Mouse (Mus musculus) adrenal gland, adult 8-10 months (tissue): ENCODE results near the gene Hils1. TPM values are rescaled to one million over a fixed set of nuclear protein-coding genes. Genes with fewer than 3 reads are reported as not detected.
A peak's percentile ranks its signal among the peaks of the same experiment; 100 is the strongest.

ENCODE experiments used
- DNase-seq: peaks from one replicate; pipeline ENCODE4 v3.0.0; 2022
- total RNA-seq, 4 experiments: library from RNA; stranded (reverse); gene quantifications; 2 replicates each; pipeline ENCODE4 v1.2.4; 2022

Hils1 gene
- total RNA-seq, 4 experiments from 2014 or later = not detected

GRCm38 (mm10) chr11:94989562-94990017 lies 22.2 kb downstream of the Hils1 start:
- DNase-seq = peak; percentile 71

- no peak for DNase-seq
These were observed 22.8 kb downstream of the Hils1 start for GRCm38 (mm10) chr11:94990102-94990748.

- peak; percentile 93 for DNase-seq
These were observed 23.6 kb downstream of the Hils1 start, which contains the start of gene Ppp1r9b for GRCm38 (mm10) chr11:94990749-94991577. Gene Ppp1r9b, plus strand, starts transcription at chr11:94991035.

- peak; percentile 35 for DNase-seq
These were observed 24.5 kb downstream of the Hils1 start for GRCm38 (mm10) chr11:94991641-94992479.

- peak; percentile 47 for DNase-seq
These were observed 25.0 kb downstream of the Hils1 start for GRCm38 (mm10) chr11:94992480-94992753.

- DNase-seq = peak; percentile 58
These were observed 25.6 kb downstream of the Hils1 start for GRCm38 (mm10) chr11:94992754-94993606.

GRCm38 (mm10) chr11:94994208-94994814 lies 26.9 kb downstream of the Hils1 start:
- peak; percentile 26 for DNase-seq

GRCm38 (mm10) chr11:94994947-94995772 lies 27.8 kb downstream of the Hils1 start:
- DNase-seq = peak; percentile 13

GRCm38 (mm10) chr11:94996101-94996500 lies 28.7 kb downstream of the Hils1 start:
- DNase-seq = no peak

GRCm38 (mm10) chr11:94996984-94997383 lies 29.6 kb downstream of the Hils1 start:
- DNase-seq = no peak

GRCm38 (mm10) chr11:94997596-94997995 lies 30.2 kb downstream of the Hils1 start:
- DNase-seq = peak; percentile 11

GRCm38 (mm10) chr11:94998041-94998531 lies 30.7 kb downstream of the Hils1 start:
- DNase-seq = peak; percentile 11

- no peak for DNase-seq
These were observed 32.7 kb downstream of the Hils1 start for GRCm38 (mm10) chr11:95000128-95000527.

GRCm38 (mm10) chr11:95000548-95000947 lies 33.2 kb downstream of the Hils1 start:
- no peak for DNase-seq

- DNase-seq = peak; percentile 84
These were observed 33.7 kb downstream of the Hils1 start for GRCm38 (mm10) chr11:95001058-95001457.

GRCm38 (mm10) chr11:95001584-95002347 lies 34.4 kb downstream of the Hils1 start:
- no peak for DNase-seq

GRCm38 (mm10) chr11:95002705-95003104 lies 35.3 kb downstream of the Hils1 start:
- DNase-seq = no peak

- no peak for DNase-seq
These were observed 36.9 kb downstream of the Hils1 start for GRCm38 (mm10) chr11:95004136-95004936.

GRCm38 (mm10) chr11:95004937-95005198 lies 37.5 kb downstream of the Hils1 start:
- no peak for DNase-seq
